8 mouse cellular contexts compared by ENCODE assay signal in genomic region chr5:139483171-139483848, GRCm38 (mm10). TPM values are rescaled to one million over a fixed set of nuclear protein-coding genes. Genes with fewer than 3 reads are reported as not detected.
A peak's percentile ranks its signal among the peaks of the same experiment; 100 is the strongest.
DNase-seq lines count a peak whose midpoint lies in the region; ATAC-seq and TF ChIP-seq lines count a peak whose summit lies in the region.

No protein-coding gene starts in this region.

- peak overlapping the region; percentile 81; the same call in 1 of the 2 replicates for H3K9ac ChIP-seq in embryonic facial prominence, embryonic 15.5 days
- H3K9ac ChIP-seq in liver, embryonic 11.5 days (ENCODE audit: low read depth, low read length): peak overlapping the region; percentile 89
- peak overlapping the region; percentile 88 for H3K9ac ChIP-seq in neural tube, embryonic 13.5 days

- H3K4me2 ChIP-seq in embryonic facial prominence, embryonic 15.5 days (replicated peaks): peak overlapping the region; percentile 83
- peak overlapping the region; percentile 91 for H3K4me2 ChIP-seq in liver, embryonic 11.5 days
- peak overlapping the region; percentile 89 for H3K4me2 ChIP-seq in neural tube, embryonic 13.5 days

- no peak for DNase-seq in left cerebral cortex, adult 2 months (ENCODE audit: extremely low spot score in 1 of 2, low spot score in 2 of 2)
- no peak for DNase-seq in left cerebral cortex, postnatal 4 days
- DNase-seq in liver, embryonic 11.5 days (ENCODE audit: low spot score): no peak
- DNase-seq in retina, embryonic 14.5 days (ENCODE audit: low spot score): no peak
- no peak for DNase-seq in embryo, embryonic 10.5 days (ENCODE audit: low spot score)
- DNase-seq in layer of hippocampus, postnatal 25 days (ENCODE audit: extremely low spot score in 1 of 2, low spot score in 1 of 2): no peak

- no peak for ATAC-seq in embryonic facial prominence, embryonic 15.5 days (ENCODE audit: insufficient number of reproducible peaks, low FRiP score, low TSS enrichment, low read depth)
- no peak for ATAC-seq in liver, embryonic 11.5 days (replicated peaks; ENCODE audit: low FRiP score)
- no peak for ATAC-seq in neural tube, embryonic 13.5 days (ENCODE audit: low read depth)

- H3K27ac ChIP-seq in left cerebral cortex, adult 2 months: no peak overlapping the region; the same call in 1 of the 2 replicates
- no peak overlapping the region for H3K27ac ChIP-seq in embryonic facial prominence, embryonic 15.5 days (replicated peaks)
- no peak overlapping the region for H3K27ac ChIP-seq in liver, embryonic 11.5 days (ENCODE audit: low read depth, low read length)
- no peak overlapping the region for H3K27ac ChIP-seq in neural tube, embryonic 13.5 days (replicated peaks)

- no peaks in the 10 kb centered on the region for H3K27me3 ChIP-seq in embryonic facial prominence, embryonic 15.5 days
- no peaks in the 10 kb centered on the region for H3K27me3 ChIP-seq in liver, embryonic 11.5 days (replicated peaks; ENCODE audit: control insufficient read depth, insufficient read depth, low read length)
- no peaks in the 10 kb centered on the region for H3K27me3 ChIP-seq in neural tube, embryonic 13.5 days

- peaks cover 41% of the 10 kb centered on the region for H3K36me3 ChIP-seq in embryonic facial prominence, embryonic 15.5 days
- peaks cover 13% of the 10 kb centered on the region for H3K36me3 ChIP-seq in liver, embryonic 11.5 days (ENCODE audit: control insufficient read depth, insufficient read depth, low read length)
- H3K36me3 ChIP-seq in neural tube, embryonic 13.5 days: peaks cover 34% of the 10 kb centered on the region

- peaks cover 15% of the 10 kb centered on the region for H3K4me1 ChIP-seq in embryonic facial prominence, embryonic 15.5 days
- peaks cover 6% of the 10 kb centered on the region for H3K4me1 ChIP-seq in liver, embryonic 11.5 days (replicated peaks; ENCODE audit: control insufficient read depth, insufficient read depth, low read length)
- peaks cover 17% of the 10 kb centered on the region for H3K4me1 ChIP-seq in neural tube, embryonic 13.5 days (replicated peaks)

- no peaks in the 10 kb centered on the region; the same call in 1 of the 2 replicates for H3K9me3 ChIP-seq in embryonic facial prominence, embryonic 15.5 days (replicated peaks)
- H3K9me3 ChIP-seq in liver, embryonic 11.5 days (ENCODE audit: control insufficient read depth, low read length): no peaks in the 10 kb centered on the region
- peaks cover 7% of the 10 kb centered on the region for H3K9me3 ChIP-seq in neural tube, embryonic 13.5 days

- intact Hi-C loops in left cerebral cortex, adult 2 months (cut with DNase I): loop anchor here (2.0 kb wide), 1 partner anchor 23 kb away; the partner anchor contains the start of gene 3110082I17Rik
- intact Hi-C loops in left cerebral cortex, postnatal 4 days (cut with DNase I): no loop called here

- 60% methylated on average over 14 of the region's 14 CpGs for WGBS in embryonic facial prominence, embryonic 15.5 days
- WGBS in liver, embryonic 11.5 days: 50% methylated on average over 14 of the region's 14 CpGs
- 67% methylated on average over 14 of the region's 14 CpGs for WGBS in neural tube, embryonic 13.5 days

- no peak for TF ChIP-seq CTCF in left cerebral cortex, adult 2 months (IDR thresholded peaks at IDR 0.05)

- peak overlapping the region; percentile 95 for H3K4me3 ChIP-seq in left cerebral cortex, adult 2 months
- peak overlapping the region; percentile 98 for H3K4me3 ChIP-seq in embryonic facial prominence, embryonic 15.5 days (replicated peaks)
- H3K4me3 ChIP-seq in liver, embryonic 11.5 days (ENCODE audit: low read depth, low read length): peak overlapping the region; percentile 98
- peak overlapping the region; percentile 90 for H3K4me3 ChIP-seq in neural tube, embryonic 13.5 days

RNA-seq across cellular contexts. Expression of gene Zfand2a, which starts 1.0 kb away (rescaled TPM):
- total RNA-seq in left cerebral cortex, adult 2 months (2021): 10 to 100 TPM; 53.9 to 60.0 TPM
- total RNA-seq in left cerebral cortex, postnatal 4 days (2021): 10 to 100 TPM; 58.7 to 60.3 TPM
- polyA plus RNA-seq in embryonic facial prominence, embryonic 15.5 days (2015; fragmentation: Nextera tagmentation; extraction: Ambion mirVana): 10.2 and 14.6 TPM in 2 replicates
- polyA plus RNA-seq in liver, embryonic 11.5 days (2014; fragmentation: Nextera tagmentation; extraction: Ambion mirVana): 4.6 and 5.7 TPM in 2 replicates
- 16.0 and 18.0 TPM in 2 replicates for polyA plus RNA-seq in neural tube, embryonic 13.5 days (2015; fragmentation: Nextera tagmentation; extraction: Ambion mirVana)
- 10 to 100 TPM; 66.4 to 70.4 TPM for total RNA-seq in layer of hippocampus, postnatal 25 days (2021)

RNA-seq across cellular contexts. Expression of gene 3110082I17Rik, which starts 23.0 kb away (rescaled TPM):
- 10 to 100 TPM; 16.3 to 17.9 TPM for total RNA-seq in left cerebral cortex, adult 2 months (2021)
- 10 to 100 TPM; 18.0 to 19.2 TPM for total RNA-seq in left cerebral cortex, postnatal 4 days (2021)
- polyA plus RNA-seq in embryonic facial prominence, embryonic 15.5 days (2015; fragmentation: Nextera tagmentation; extraction: Ambion mirVana): 35.5 and 35.8 TPM in 2 replicates
- 49.4 and 52.0 TPM in 2 replicates for polyA plus RNA-seq in liver, embryonic 11.5 days (2014; fragmentation: Nextera tagmentation; extraction: Ambion mirVana)
- 14.9 and 15.1 TPM in 2 replicates for polyA plus RNA-seq in neural tube, embryonic 13.5 days (2015; fragmentation: Nextera tagmentation; extraction: Ambion mirVana)
- 10 to 100 TPM; 14.0 to 17.3 TPM for total RNA-seq in layer of hippocampus, postnatal 25 days (2021)

RNA-seq across cellular contexts. Expression of gene Uncx, which starts 60.0 kb away (rescaled TPM):
- total RNA-seq in left cerebral cortex, adult 2 months (2021): under 1 TPM; 0.19 to 0.27 TPM
- total RNA-seq in left cerebral cortex, postnatal 4 days (2021): under 1 TPM in 1 of 2 experiments, not detected in 1; 0.64 TPM
- 4.6 and 9.8 TPM in 2 replicates for polyA plus RNA-seq in embryonic facial prominence, embryonic 15.5 days (2015; fragmentation: Nextera tagmentation; extraction: Ambion mirVana)
- not detected in 2 replicates for polyA plus RNA-seq in liver, embryonic 11.5 days (2014; fragmentation: Nextera tagmentation; extraction: Ambion mirVana)
- polyA plus RNA-seq in neural tube, embryonic 13.5 days (2015; fragmentation: Nextera tagmentation; extraction: Ambion mirVana): 43.3 and 46.4 TPM in 2 replicates
- not detected for total RNA-seq in layer of hippocampus, postnatal 25 days (2021)
